Mouse (Mus musculus) CH12.LX (cell line): ENCODE measurements around the gene Atp2b4.
A peak's percentile ranks its signal among the peaks of the same experiment; 100 is the strongest.

ENCODE experiments used
- CHD2 ChIP-seq: IDR thresholded peaks from 2 replicates; pipeline ENCODE4 v1.6.1; 2011; ENCODE audit warnings: low read length, improper control_type of control experiment
- CTCF ChIP-seq, 2 experiments: IDR thresholded peaks in 1 of 2; conservative IDR thresholded peaks in 1 of 2; 2 replicates each; pipeline ENCODE4 v1.5.1; 2011 to 2012; ENCODE audit warnings: low read depth in 2 of 2, low read length in 2 of 2, improper control_type of control experiment in 1 of 2, inconsistent platforms in 1 of 2, mild to moderate bottlenecking in 1 of 2, moderate library complexity in 1 of 2
- GABPA ChIP-seq: IDR thresholded peaks from 2 replicates; pipeline ENCODE4 v1.6.1; 2012; ENCODE audit warnings: low read depth, low read length, improper control_type of control experiment, inconsistent platforms; ENCODE audit not compliant: insufficient replicate concordance
- MAFK ChIP-seq: IDR thresholded peaks from 2 replicates; pipeline ENCODE4 v1.6.1; 2011; ENCODE audit warnings: low read length, improper control_type of control experiment; ENCODE audit not compliant: insufficient replicate concordance
- MAX ChIP-seq: IDR thresholded peaks from 2 replicates; pipeline ENCODE4 v1.6.1; 2011; ENCODE audit warnings: low read length, improper control_type of control experiment
- MAZ ChIP-seq: IDR thresholded peaks from 2 replicates; pipeline ENCODE4 v1.6.1; 2012; ENCODE audit warnings: low read depth, mild to moderate bottlenecking, inconsistent platforms, low read length, improper control_type of control experiment, moderate library complexity
- POLR2A ChIP-seq: IDR thresholded peaks from 2 replicates; pipeline ENCODE4 v1.6.1; 2011; ENCODE audit warnings: low read depth, mild to moderate bottlenecking, improper control_type of control experiment, low read length
- TCF12 ChIP-seq: IDR thresholded peaks from 2 replicates; pipeline ENCODE4 v1.6.1; 2014; ENCODE audit warnings: low read depth, mild to moderate bottlenecking, inconsistent platforms, low read length, improper control_type of control experiment
- ZMIZ1 ChIP-seq: IDR thresholded peaks from 2 replicates; pipeline ENCODE4 v1.6.1; 2012; ENCODE audit warnings: low read depth, mild to moderate bottlenecking, inconsistent platforms, low read length, improper control_type of control experiment
- ZNF384 ChIP-seq: IDR thresholded peaks from 2 replicates; pipeline ENCODE4 v1.6.1; 2012; ENCODE audit warnings: low read depth, low read length, improper control_type of control experiment, inconsistent platforms

- TF ChIP-seq CTCF (conservative IDR thresholded peaks at IDR 0.05 in 1 of 2, IDR thresholded peaks at IDR 0.05 in 1 of 2; ENCODE audit: low read depth in 2 of 2, low read length in 2 of 2) = no peak
- TF ChIP-seq MAX = 0 out of 2 replicates have a peak, but pooled peaks have one; percentile 26
- no peak for TF ChIP-seq ZNF384
- TF ChIP-seq POLR2A = no peak
- no peak for TF ChIP-seq GABPA
- TF ChIP-seq CHD2 = no peak
- TF ChIP-seq TCF12 = no peak
- no peak for TF ChIP-seq ZMIZ1
- no peak for TF ChIP-seq MAZ
- TF ChIP-seq MAFK = no peak
These were observed 43.9 kb upstream of the Atp2b4 start for GRCm38 (mm10) chr1:133844734-133845133.
